In genomic region chr10:24373957-24374356, GRCm38 (mm10) we compare ENCODE assay signal across 14 mouse cellular contexts.
A peak's percentile ranks its signal among the peaks of the same experiment; 100 is the strongest.
DNase-seq lines count a peak whose midpoint lies in the region; ATAC-seq and TF ChIP-seq lines count a peak whose summit lies in the region.
"Had no signal": no experiment of that assay in that cellular context is flagged by ENCODE, and none has a peak within 500 bp of the region (broad histone marks: within the 10 kb centered on the region; RNA-seq: fewer than 3 reads in every experiment).

No protein-coding gene starts in this region.

- 33% methylated on average over 6 of the region's 6 CpGs for WGBS in heart, embryonic 13.5 days
- 40% methylated on average over 6 of the region's 6 CpGs for WGBS in limb, embryonic 14.5 days
- WGBS in limb, embryonic 10.5 days, result 86% methylated on average over 6 of the region's 6 CpGs

- H3K4me2 ChIP-seq in heart, embryonic 13.5 days, result no peak overlapping the region
- H3K4me2 ChIP-seq in limb, embryonic 14.5 days (replicated peaks; ENCODE audit: low read depth, low read length, severe bottlenecking), result no peak overlapping the region
- H3K4me2 ChIP-seq: midbrain, embryonic 15.5 days; neural tube, embryonic 12.5 days had no signal

- no peaks in the 10 kb centered on the region for H3K9me3 ChIP-seq in heart, embryonic 13.5 days
- H3K9me3 ChIP-seq in limb, embryonic 14.5 days (ENCODE audit: control insufficient read depth, low read length), result no peaks in the 10 kb centered on the region
- H3K9me3 ChIP-seq in limb, embryonic 10.5 days (replicated peaks), result no peaks in the 10 kb centered on the region
- H3K9me3 ChIP-seq: midbrain, embryonic 15.5 days; neural tube, embryonic 12.5 days had no signal

- no peak for ATAC-seq in heart, embryonic 13.5 days (ENCODE audit: extremely low read depth, insufficient number of reproducible peaks, low FRiP score, low TSS enrichment)
- no peak for ATAC-seq in limb, embryonic 14.5 days (ENCODE audit: low FRiP score, low read depth)
- ATAC-seq: CD4-positive, CD25-positive, alpha-beta regulatory T cell, adult 4 months; midbrain, embryonic 15.5 days had no signal

- H3K27me3 ChIP-seq in heart, embryonic 13.5 days (replicated peaks), result no peaks in the 10 kb centered on the region
- no peaks in the 10 kb centered on the region for H3K27me3 ChIP-seq in limb, embryonic 14.5 days (ENCODE audit: control insufficient read depth, insufficient read depth, low read length)
- no peaks in the 10 kb centered on the region for H3K27me3 ChIP-seq in limb, embryonic 10.5 days (ENCODE audit: low read depth, poor library complexity, severe bottlenecking)
- H3K27me3 ChIP-seq in C2C12 (ENCODE audit: control insufficient read depth, insufficient read depth, insufficient read length), result no peaks in the 10 kb centered on the region
- H3K27me3 ChIP-seq: midbrain, embryonic 15.5 days; neural tube, embryonic 12.5 days had no signal

- H3K4me3 ChIP-seq in heart, embryonic 13.5 days, result no peak overlapping the region
- no peak overlapping the region for H3K4me3 ChIP-seq in limb, embryonic 14.5 days (replicated peaks; ENCODE audit: low read length)
- no peak overlapping the region for H3K4me3 ChIP-seq in limb, embryonic 10.5 days
- no peak overlapping the region for H3K4me3 ChIP-seq in C2C12 (ENCODE audit: insufficient read depth, poor library complexity, severe bottlenecking)
- no peak overlapping the region for H3K4me3 ChIP-seq in embryonic fibroblast, embryonic 13.5 days (ENCODE audit: insufficient read depth, low read length)
- H3K4me3 ChIP-seq: midbrain, embryonic 15.5 days; neural tube, embryonic 12.5 days had no signal

- H3K27ac ChIP-seq in heart, embryonic 13.5 days (replicated peaks), result peak overlapping the region; percentile 50; the same call in 1 of the 2 replicates
- H3K27ac ChIP-seq in limb, embryonic 14.5 days (replicated peaks; ENCODE audit: low read depth, low read length), result no peak overlapping the region
- H3K27ac ChIP-seq in limb, embryonic 10.5 days, result no peak overlapping the region
- peak overlapping the region; percentile 38; the same call in 1 of the 2 replicates for H3K27ac ChIP-seq in embryonic fibroblast, embryonic 13.5 days (ENCODE audit: insufficient read depth, low read length)
- H3K27ac ChIP-seq: midbrain, embryonic 15.5 days; neural tube, embryonic 12.5 days had no signal

- H3K9ac ChIP-seq in heart, embryonic 13.5 days, result no peak overlapping the region
- H3K9ac ChIP-seq in limb, embryonic 14.5 days (ENCODE audit: low read depth, low read length, severe bottlenecking), result no peak overlapping the region
- H3K9ac ChIP-seq: midbrain, embryonic 15.5 days; neural tube, embryonic 12.5 days had no signal

- no peaks in the 10 kb centered on the region for H3K79me3 ChIP-seq in C2C12 (ENCODE audit: low read depth)

- H3K79me2 ChIP-seq in C2C12 (ENCODE audit: control insufficient read depth, insufficient read depth), result no peaks in the 10 kb centered on the region

- H3ac ChIP-seq in C2C12 (ENCODE audit: control insufficient read depth, insufficient read length, low read depth), result no peak overlapping the region

- peaks cover 6% of the 10 kb centered on the region for H3K4me1 ChIP-seq in heart, embryonic 13.5 days
- 0 out of 2 replicates have a peak, but pooled peaks cover 2% of the 10 kb centered on the region for H3K4me1 ChIP-seq in limb, embryonic 14.5 days (ENCODE audit: control insufficient read depth, insufficient read depth, low read length)
- no peaks in the 10 kb centered on the region for H3K4me1 ChIP-seq in limb, embryonic 10.5 days
- H3K4me1 ChIP-seq in embryonic fibroblast, embryonic 13.5 days (ENCODE audit: control insufficient read depth, insufficient read depth, low read length), result no peaks in the 10 kb centered on the region; the same call in 1 of the 2 replicates
- H3K4me1 ChIP-seq: midbrain, embryonic 15.5 days; neural tube, embryonic 12.5 days had no signal

- TF ChIP-seq CTCF in C2C12 (IDR thresholded peaks at IDR 0.05; ENCODE audit: control insufficient read depth, insufficient read depth, insufficient read length), result no peak
- TF ChIP-seq CTCF in embryonic fibroblast, embryonic 13.5 days (IDR thresholded peaks at IDR 0.05; ENCODE audit: borderline replicate concordance, insufficient read depth, low read length), result no peak

- no peak for TF ChIP-seq POLR2A in limb, embryonic 14.5 days (IDR thresholded peaks at IDR 0.05; ENCODE audit: borderline replicate concordance, extremely low read depth, insufficient read depth, insufficient read length)
- TF ChIP-seq POLR2A in embryonic fibroblast, embryonic 13.5 days (IDR thresholded peaks at IDR 0.05; ENCODE audit: low read depth, low read length), result no peak

- no peaks in the 10 kb centered on the region for H3K36me3 ChIP-seq in heart, embryonic 13.5 days
- no peaks in the 10 kb centered on the region for H3K36me3 ChIP-seq in limb, embryonic 14.5 days (ENCODE audit: control insufficient read depth, insufficient read depth, low read length)
- no peaks in the 10 kb centered on the region for H3K36me3 ChIP-seq in limb, embryonic 10.5 days
- H3K36me3 ChIP-seq in C2C12 (ENCODE audit: control insufficient read depth, insufficient read depth), result no peaks in the 10 kb centered on the region
- H3K36me3 ChIP-seq: midbrain, embryonic 15.5 days; neural tube, embryonic 12.5 days had no signal

- DNase-seq in heart, postnatal 25 days (ENCODE audit: low spot score), result no peak
- DNase-seq in limb, embryonic 14.5 days (ENCODE audit: low spot score), result peak; percentile 67
- no peak for DNase-seq in limb, embryonic 10.5 days (ENCODE audit: low spot score)
- DNase-seq in MN1 (ENCODE audit: low spot score), result no peak
- DNase-seq: cerebellum, adult 9-10 months; heart, postnatal 14 days; layer of hippocampus, adult 9-11 months; thymus, postnatal 36 days had no signal

- intact Hi-C loops in heart, postnatal 25 days (cut with DNase I), result no loop called here

TF ChIP-seq in C2C12, 6 proteins besides CTCF, POLR2A, EP300 and RAD21:
- TF ChIP-seq MYOG (IDR thresholded peaks at IDR 0.05; ENCODE audit: control insufficient read depth, extremely low read depth, insufficient read length) (no peak), MAX (IDR thresholded peaks at IDR 0.05) (peak; percentile 28)
TF ChIP-seq in C2C12: peak in this region for 1.

Comparison
In these comparisons a context has a peak if more than half of its experiments do, and no peak if none do; other contexts are left out.
1. H3K27ac ChIP-seq: peak in heart, embryonic 13.5 days (single experiment) and embryonic fibroblast, embryonic 13.5 days (single experiment); none in limb, embryonic 14.5 days (single experiment) and limb, embryonic 10.5 days (single experiment).